Mouse (Mus musculus): ENCODE results near the gene Mpp3. TPM values are rescaled to one million over a fixed set of nuclear protein-coding genes. Genes with fewer than 3 reads are reported as not detected.

Gene Mpp3
- polyA plus RNA-seq, 1 experiment from 2014 or later, result 16.1 TPM

Other genes with a start within 250 kb of the Mpp3 start
- gene Etv4, start 243.1 kb downstream of the Mpp3 start, polyA plus RNA-seq (2016; fragmentation: Nextera tagmentation; extraction: Ambion mirVana), result 10.2 and 15.0 TPM in 2 replicates
- 0.86 and 0.97 TPM in 2 replicates for gene Meox1, start 134.1 kb downstream of the Mpp3 start, polyA plus RNA-seq (2016; fragmentation: Nextera tagmentation; extraction: Ambion mirVana)
- gene Sost, start 61.4 kb downstream of the Mpp3 start, polyA plus RNA-seq (2016; fragmentation: Nextera tagmentation; extraction: Ambion mirVana), result not detected in 2 replicates
- not detected in 2 replicates for gene Cfap97d1, start 44.2 kb downstream of the Mpp3 start, polyA plus RNA-seq (2016; fragmentation: Nextera tagmentation; extraction: Ambion mirVana)
- 12.1 and 12.6 TPM in 2 replicates for gene Dusp3, start 41.4 kb downstream of the Mpp3 start, polyA plus RNA-seq (2016; fragmentation: Nextera tagmentation; extraction: Ambion mirVana)
- 0.14 and 0.23 TPM in 2 replicates for gene Cd300lg, start 13.0 kb upstream of the Mpp3 start, polyA plus RNA-seq (2016; fragmentation: Nextera tagmentation; extraction: Ambion mirVana)
- gene Mpp2, start 60.1 kb upstream of the Mpp3 start, polyA plus RNA-seq (2016; fragmentation: Nextera tagmentation; extraction: Ambion mirVana), result 15.7 and 16.2 TPM in 2 replicates
- not detected in 2 replicates for gene Ppy, start 72.9 kb upstream of the Mpp3 start, polyA plus RNA-seq (2016; fragmentation: Nextera tagmentation; extraction: Ambion mirVana)
- gene Pyy, start 79.4 kb upstream of the Mpp3 start, polyA plus RNA-seq (2016; fragmentation: Nextera tagmentation; extraction: Ambion mirVana), result not detected in 2 replicates
- gene Nags, start 117.1 kb upstream of the Mpp3 start, polyA plus RNA-seq (2016; fragmentation: Nextera tagmentation; extraction: Ambion mirVana), result not detected in 2 replicates
- gene Tmem101, start 127.9 kb upstream of the Mpp3 start, polyA plus RNA-seq (2016; fragmentation: Nextera tagmentation; extraction: Ambion mirVana), result 37.3 and 39.8 TPM in 2 replicates
- 137 and 141 TPM in 2 replicates for gene Lsm12, start 156.8 kb upstream of the Mpp3 start, polyA plus RNA-seq (2016; fragmentation: Nextera tagmentation; extraction: Ambion mirVana)
- 38.0 and 39.5 TPM in 2 replicates for gene G6pc3, start 161.2 kb upstream of the Mpp3 start, polyA plus RNA-seq (2016; fragmentation: Nextera tagmentation; extraction: Ambion mirVana)
- gene Hdac5, start 201.7 kb upstream of the Mpp3 start, polyA plus RNA-seq (2016; fragmentation: Nextera tagmentation; extraction: Ambion mirVana), result 39.8 and 44.6 TPM in 2 replicates
- 27.3 TPM in 2 replicates for gene BC030867, start 220.4 kb upstream of the Mpp3 start, polyA plus RNA-seq (2016; fragmentation: Nextera tagmentation; extraction: Ambion mirVana)
- 0.05 and 0.06 TPM in 2 replicates for gene Asb16, start 240.3 kb upstream of the Mpp3 start, polyA plus RNA-seq (2016; fragmentation: Nextera tagmentation; extraction: Ambion mirVana)